Mouse (Mus musculus) testis, adult 2 months (tissue): ENCODE results near the gene Acbd7.

ENCODE experiments used
- CTCF ChIP-seq: fragments of 200-500 bp; IDR thresholded peaks from 2 replicates; pipeline ENCODE4 v1.5.1; 2012; ENCODE audit warnings: low read depth, mild to moderate bottlenecking, inconsistent platforms, low read length, moderate library complexity; ENCODE audit not compliant: control insufficient read depth, insufficient read depth, insufficient replicate concordance
- POLR2A ChIP-seq: fragments of 200-500 bp; IDR thresholded peaks from 2 replicates; pipeline ENCODE4 v1.6.1; 2012; ENCODE audit warnings: low read depth, mild to moderate bottlenecking, inconsistent platforms, low read length, moderate library complexity; ENCODE audit not compliant: control insufficient read depth

DNA sequence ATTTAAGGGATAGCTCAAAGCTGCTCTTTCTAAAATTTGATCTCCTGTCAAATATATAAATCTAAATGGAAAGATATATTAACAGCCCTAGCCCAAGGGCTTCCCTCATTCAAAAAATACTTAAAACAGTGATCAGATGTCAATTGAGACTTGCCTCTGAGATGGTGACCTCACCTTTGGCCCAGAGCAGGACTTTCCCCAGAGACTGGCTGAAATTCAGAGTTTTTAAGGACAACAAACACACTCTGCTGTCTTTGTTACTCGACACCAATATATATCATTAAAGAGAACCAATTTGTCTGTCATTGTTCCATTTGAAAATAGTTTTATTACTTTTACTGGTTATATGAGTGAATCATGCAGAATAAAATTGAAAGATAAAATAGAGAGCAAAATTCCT lies 46.4 kb upstream of the Acbd7 start:
- TF ChIP-seq POLR2A (no peak), CTCF (no peak)
